Mouse (Mus musculus) retina, postnatal 1 day (tissue): ENCODE measurements around the gene Tmem144.
A peak's percentile ranks its signal among the peaks of the same experiment; 100 is the strongest.
"Not testable (repeated sequence)": the region's sequence is repeated elsewhere in the genome, so short reads cannot be mapped to it uniquely, and the experiment has no call there.

ENCODE experiments used
- DNase-seq: peaks from one replicate; pipeline ENCODE4 v3.0.0-alpha.2; 2012

The Tmem144 gene

GRCm38 (mm10) chr3:79800761-79801160 is 51.8 kb downstream of the Tmem144 start:
- DNase-seq: not testable (repeated sequence)

GRCm38 (mm10) chr3:79792307-79792706 is 60.3 kb downstream of the Tmem144 start:
- DNase-seq: no peak

DNA sequence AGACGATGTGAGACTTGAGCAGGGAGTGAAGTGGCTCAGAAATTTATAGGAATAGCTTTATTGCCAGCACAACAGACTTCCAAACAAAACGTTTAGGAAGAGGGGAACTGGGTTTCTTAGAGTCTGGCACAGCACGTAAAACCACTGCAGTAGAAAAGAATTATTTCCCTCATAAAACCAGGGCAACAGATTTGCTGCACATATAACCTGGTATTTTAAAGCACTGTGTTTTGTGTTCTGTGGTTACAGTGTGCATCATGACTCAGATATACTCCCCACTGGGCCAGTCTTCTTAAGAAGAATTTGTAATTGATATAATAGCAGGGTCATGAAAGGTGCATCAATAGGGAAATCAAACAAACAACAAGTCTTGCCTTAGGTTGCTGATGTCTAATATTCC is 62.2 kb downstream of the Tmem144 start:
- DNase-seq: no peak

DNA sequence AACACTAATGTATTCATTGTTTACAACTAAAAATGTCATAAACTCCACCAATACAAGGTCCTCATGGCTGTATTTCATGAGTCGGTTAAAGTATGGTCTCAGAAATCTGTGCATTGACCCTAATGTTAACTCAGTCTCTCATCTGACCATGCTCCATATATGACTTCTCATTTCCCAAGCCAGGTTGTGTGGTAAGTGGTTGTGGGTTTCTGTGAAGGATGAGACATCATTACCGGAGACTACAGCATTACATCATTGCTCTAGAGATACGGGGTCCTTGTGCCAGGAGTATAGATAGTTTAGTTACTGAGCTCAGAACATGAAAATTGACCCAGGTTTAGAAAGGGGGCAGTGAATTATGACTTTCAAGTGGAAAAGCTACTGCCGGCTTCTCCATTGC is 63.0 kb downstream of the Tmem144 start:
- no peak for DNase-seq

DNA sequence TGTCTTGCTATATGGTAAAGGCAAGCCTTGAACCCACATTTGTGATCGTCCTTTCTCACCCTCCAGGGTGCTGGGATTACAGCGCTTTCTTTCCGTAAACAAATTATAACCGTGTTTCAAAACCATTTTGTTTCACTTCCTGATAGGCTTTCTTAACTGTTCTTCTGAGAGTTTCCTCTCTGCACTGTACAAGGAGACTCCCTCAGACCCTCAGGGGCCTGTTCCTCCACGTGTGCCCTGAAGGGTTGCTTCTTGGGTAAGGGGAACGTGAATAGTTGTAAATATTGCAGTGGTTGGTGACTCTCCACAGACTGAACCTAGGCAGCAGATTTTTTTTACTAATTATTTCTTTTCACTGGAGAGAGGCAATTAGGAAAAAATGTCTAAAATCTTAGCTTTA is 63.6 kb downstream of the Tmem144 start:
- DNase-seq: no peak

DNA sequence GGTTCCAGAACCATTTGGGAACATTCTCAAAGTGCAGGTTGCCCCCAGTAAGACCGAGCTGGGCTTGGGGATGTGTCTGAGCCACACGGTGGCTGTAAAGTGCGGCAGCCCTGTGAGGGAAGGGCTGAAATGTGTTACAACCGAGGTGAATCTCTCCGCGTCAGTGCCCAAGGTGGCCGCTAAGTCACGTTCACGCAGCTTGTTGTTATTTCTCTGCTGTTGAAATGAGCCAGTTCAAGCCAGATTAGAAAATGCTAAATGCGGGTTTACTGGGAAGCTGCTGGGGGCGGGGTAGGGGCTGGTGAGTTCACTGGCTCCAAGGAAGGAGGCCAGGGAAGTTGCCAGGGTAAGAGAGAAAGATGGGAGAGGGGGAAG is 68.2 kb downstream of the Tmem144 start:
- peak; percentile 15 for DNase-seq

DNA sequence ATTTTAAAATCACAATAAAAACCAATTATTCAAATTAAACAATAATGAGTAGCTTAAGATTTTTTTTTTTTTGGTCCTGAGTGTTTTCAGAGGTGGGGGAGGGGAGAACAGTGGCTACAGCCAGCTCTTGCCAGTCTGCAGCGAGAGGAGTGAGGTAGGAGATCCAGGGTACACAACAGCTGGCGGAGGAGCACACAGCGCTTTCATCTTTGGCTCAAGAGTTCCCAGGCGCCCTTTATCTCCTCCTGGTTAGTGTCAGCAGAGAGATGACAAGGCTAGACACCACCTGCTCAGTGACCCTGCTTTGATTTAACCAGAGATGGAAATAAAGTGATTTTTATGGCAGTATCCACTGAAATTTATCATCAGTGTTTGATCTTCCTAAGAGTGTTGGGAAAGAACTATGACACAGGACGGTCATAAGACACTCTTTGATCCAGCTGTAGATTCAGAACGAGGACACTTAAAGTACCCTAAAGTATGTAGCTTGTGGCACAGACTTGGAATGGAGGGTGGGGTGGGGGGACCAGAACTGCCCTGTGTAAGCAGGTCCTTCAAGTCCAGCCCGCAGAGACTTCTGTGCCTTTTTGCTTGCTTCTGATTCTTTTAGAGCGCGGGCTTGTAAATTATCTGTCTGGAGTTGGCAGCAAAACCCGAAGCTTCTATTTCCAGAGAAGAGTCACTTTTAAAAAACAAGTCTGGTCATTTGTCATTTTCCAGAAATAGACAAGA is 68.8 kb downstream of the Tmem144 start:
- DNase-seq: peak; percentile 9

- no peak for DNase-seq
Measured at GRCm38 (mm10) chr3:79772701-79773100, 79.9 kb downstream of the Tmem144 start.
